Mouse (Mus musculus) inflammation-experienced regulatory T-cells (primary cell): Measurements from ENCODE around the gene Kctd12b. TPM values are rescaled to one million over a fixed set of nuclear protein-coding genes. Genes with fewer than 3 reads are reported as not detected.

ENCODE experiments used
- polyA plus RNA-seq, 2 experiments: library from polyadenylated mRNA; unstranded; fragments of 100-300 nt; shearing (Covaris generic); gene quantifications; one replicate each; pipeline ENCODE4 v1.2.1; 2017

The Kctd12b gene
- under 1 TPM in 1 of 2 experiments, not detected in 1; 0.83 TPM for polyA plus RNA-seq

GRCm38 (mm10) chrX:153695782-153696395, at the start of gene Kctd12b:
Gene Kctd12b, minus strand, starts transcription at chrX:153696391.

GRCm38 (mm10) chrX:153723110-153723916, 27.1 kb upstream of the Kctd12b start, which contains the start of gene Nbdy:
Gene Nbdy, plus strand, starts transcription at chrX:153723590.

Other genes starting within 250 kb of the Kctd12b start
- 1 to 10 TPM; 8.1 to 9.6 TPM for gene Ubqln2, start 198.2 kb downstream of the Kctd12b start, polyA plus RNA-seq
- gene Cypt3, start 137.8 kb downstream of the Kctd12b start, polyA plus RNA-seq: under 1 TPM in 1 of 2 experiments, not detected in 1; 0.48 TPM
- 10 to 100 TPM; 52.3 to 62.6 TPM for gene Nbdy, start 27.2 kb upstream of the Kctd12b start, polyA plus RNA-seq
- gene Spin2c, start 135.8 kb upstream of the Kctd12b start, polyA plus RNA-seq: 10 to 100 TPM; 14.5 to 21.9 TPM